Mouse (Mus musculus) kidney, adult 2 months (tissue): ENCODE results near the gene Golga7b.

Experiments used
- CTCF ChIP-seq: fragments of 200-500 bp; conservative IDR thresholded peaks from 2 replicates; pipeline ENCODE4 v1.5.1; 2011; ENCODE audit warnings: low read depth, mild to moderate bottlenecking, control low read depth, low read length, moderate library complexity, mixed read lengths; ENCODE audit not compliant: insufficient read depth, insufficient read length
- POLR2A ChIP-seq: fragments of 200-500 bp; IDR thresholded peaks from one replicate; pipeline ENCODE4 v1.6.1; 2011; ENCODE audit warnings: low read depth, low read length, control low read depth

DNA sequence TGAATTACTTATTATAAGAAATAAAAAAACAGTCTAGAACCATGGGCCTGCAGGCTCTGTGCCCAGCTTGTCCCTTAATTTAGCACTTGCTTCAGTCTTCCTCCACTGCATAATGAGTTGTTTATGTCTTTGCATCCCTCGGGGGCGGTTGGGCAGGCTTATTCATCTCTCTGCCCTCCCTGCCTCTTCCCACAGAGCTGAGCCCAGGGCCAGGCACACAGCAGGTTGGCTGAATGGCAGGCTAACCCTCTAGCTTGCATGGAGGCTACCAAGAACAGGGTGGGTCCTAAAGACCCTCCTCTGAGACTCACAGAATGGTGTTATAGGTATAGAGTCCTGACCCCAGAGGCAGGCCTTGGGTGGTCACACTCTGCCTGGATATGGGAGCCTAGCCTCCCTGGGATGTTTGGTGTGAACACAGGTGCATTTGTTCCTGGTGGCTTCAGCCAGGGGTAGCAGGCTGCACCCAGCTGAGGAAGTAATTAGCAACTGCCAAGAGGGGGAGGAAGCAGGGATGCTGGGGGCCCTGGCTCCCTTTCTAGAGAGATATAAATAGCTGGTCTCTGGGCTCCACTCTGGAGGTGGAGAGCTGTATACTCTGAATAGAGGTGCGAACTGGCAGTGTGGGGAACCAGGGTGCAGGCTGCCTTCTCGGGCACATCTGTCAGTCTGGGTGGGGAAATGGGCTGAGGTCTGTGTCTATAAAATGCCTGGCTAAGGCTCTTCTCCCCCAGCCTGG is 9.6 kb upstream of the Golga7b start:
- TF ChIP-seq CTCF: no peak
- TF ChIP-seq POLR2A: no peak
